Mouse (Mus musculus) adrenal gland (tissue): ENCODE measurements around the gene Sdc4.

Source experiments
- intact Hi-C: fragments of 180-260 bp; cut with DNase I; formaldehyde crosslinking; loops from one replicate; pipeline ENCODE4 v1.15.1; 2025

Sdc4 gene

DNA sequence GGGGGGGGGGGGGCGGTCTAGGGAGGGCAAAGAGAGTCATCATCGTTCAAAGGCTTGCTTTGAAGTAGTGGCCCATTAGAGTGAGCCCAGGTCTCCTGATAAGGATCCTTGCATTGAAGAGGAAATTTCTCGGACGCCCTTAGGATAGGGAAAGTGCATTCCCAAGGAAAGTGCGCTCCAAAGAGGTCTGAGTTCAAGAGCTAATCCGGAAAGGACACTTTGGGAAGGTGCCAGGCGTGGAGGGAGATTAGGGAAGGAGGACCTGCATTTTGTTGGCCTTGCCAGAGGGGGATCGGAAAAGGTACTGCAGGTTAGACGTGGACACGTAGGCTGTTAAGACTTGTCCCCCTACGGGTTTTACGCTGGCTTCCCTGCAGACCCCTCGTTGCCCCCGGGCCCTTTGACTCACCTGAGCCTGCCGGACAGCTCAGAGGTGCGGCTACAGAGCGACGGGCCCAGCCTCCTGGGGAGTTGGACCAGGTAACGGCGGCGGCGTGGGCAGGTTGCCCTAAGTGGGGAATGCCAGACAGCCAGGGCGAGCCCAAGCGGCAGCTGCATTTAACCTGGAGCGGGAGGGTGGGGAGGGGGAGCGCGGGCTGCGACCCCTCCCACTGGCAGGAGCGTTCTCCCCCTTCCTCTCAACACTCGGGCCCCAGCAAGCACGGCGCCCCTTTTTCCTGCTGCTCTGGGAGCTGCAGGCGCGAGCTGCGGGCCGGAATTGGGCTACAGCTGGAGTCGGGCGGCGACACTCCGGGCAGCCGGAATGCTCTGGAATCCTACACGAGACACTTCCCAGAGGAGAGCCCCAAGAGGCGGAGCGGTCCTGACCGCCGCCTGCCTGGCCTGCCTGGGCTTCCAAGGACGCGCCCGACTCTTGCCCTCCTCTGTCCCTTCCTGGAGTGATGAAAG is 39.4 kb downstream of the Sdc4 start:
- intact Hi-C loops: no loop called here

DNA sequence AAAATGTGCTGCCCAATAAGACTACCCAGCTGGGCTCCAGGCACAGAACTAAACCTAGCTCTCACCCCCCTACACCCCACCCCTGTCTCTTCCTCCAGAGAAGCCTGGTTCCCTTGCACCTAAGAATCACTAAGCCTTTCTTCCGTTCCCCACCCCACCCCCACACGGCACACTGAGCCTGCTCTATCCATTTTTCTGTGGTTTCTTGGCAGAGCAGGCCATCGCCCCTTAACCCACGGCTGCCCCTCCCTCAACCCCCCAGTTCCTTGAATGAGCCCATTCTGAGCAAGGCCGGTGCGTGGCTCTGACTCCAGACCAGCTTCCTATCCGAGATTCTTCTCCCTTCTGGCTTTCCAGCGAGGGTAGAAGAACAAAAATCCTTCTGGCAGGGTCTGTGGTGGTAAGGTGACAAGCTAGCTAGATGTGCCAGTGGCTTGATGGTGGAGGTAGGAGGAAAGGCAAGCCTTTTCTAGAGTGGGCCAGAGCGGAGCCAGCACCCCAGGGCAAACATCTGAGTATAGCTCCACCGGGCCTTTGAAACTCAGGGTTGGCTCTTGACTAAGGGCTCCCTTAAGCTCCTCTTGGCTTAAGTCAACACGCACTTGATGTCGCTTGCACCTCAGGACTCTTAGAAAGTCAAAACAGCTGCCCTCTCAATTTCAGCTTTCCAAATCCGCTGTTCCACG is 40.1 kb downstream of the Sdc4 start:
- intact Hi-C loops: no loop called here

GRCm38 (mm10) chr2:164402906-164403305 is 40.8 kb downstream of the Sdc4 start, which contains the start of gene Rbpjl:
Gene Rbpjl, plus strand, starts transcription at chr2:164403141.
- intact Hi-C loops: no loop called here

DNA sequence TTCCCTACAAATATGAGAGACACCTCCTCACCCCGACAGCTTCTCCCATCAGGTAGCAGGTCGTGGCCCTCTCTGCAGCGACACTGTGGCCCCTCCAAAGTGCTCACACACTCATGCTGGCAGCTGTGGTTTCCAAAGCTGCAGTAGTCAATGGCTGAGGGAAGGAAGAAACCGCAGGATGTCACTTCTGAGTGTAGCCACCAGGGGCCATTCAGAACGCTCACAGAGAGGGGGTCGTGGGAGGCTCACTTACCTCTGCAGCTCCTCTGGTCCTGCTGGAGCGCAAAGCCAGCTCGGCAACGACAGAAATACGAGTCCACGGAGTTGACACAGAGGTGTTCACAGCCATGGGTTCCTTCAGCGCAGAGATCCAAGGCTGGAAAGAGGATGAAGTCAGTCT is 46.8 kb downstream of the Sdc4 start:
- intact Hi-C loops: no loop called here

DNA sequence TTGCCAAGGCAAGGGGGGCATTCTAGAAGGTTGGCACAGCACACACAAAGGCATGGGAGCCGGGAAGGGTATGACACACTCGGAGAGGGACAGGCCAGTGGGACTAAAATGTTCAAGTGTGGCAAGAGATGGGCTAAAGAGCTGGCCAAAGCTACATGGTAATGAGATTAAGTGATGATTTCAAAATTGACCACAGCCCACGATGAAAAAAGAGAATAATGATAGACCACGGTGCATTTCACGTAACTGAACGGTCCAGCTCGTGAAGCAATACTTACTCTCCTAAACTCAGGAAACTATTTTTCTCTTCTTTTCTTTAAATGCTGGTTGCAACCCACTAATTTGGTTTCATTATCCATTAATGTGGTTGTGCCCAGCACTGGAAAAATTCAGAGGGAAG is 47.6 kb downstream of the Sdc4 start:
- intact Hi-C loops: no loop called here

DNA sequence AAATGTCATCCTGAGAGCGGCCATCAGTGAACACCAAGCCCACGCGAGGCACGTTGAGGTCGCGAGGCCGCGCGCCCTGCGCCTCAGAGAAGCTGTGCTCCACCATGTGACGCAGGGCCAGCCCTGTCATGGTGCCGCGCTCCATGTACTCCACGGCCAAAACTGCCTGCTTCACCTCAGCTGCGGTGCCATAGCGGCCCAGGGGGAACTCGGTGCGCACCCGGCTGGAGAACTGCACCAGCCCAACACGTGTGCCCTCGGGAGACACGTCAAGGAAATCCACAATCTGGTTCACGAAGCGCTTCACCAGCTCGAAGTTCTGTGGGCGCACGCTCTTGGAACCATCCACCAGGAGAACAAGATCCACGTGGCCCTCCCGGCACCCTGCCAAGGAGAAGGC is 50.6 kb downstream of the Sdc4 start:
- intact Hi-C loops: no loop called here

DNA sequence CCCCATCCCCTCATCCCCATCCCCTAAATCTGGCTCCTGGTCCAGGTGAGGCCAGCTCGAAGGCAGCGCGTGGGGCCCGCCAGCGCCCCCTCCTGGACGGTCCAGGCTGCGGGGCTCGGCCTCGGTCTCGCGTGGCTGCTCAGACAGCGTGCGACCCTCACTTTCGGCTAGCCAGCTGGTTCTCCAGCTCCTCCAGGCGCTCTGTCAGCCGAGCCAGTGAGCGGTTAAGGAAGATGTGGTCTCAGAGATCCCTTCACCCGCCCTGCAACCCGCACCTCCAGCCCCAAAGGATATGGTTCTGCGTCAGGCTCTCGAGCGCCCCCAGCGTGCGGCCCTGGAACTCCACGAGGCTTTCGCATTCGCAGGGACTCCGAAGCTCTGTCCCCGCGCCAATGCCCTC is 54.2 kb downstream of the Sdc4 start:
- intact Hi-C loops: loop anchor here (5.0 to 10.0 kb wide), 3 partner anchors 37 to 287 kb away; no protein-coding TSS in a partner anchor

DNA sequence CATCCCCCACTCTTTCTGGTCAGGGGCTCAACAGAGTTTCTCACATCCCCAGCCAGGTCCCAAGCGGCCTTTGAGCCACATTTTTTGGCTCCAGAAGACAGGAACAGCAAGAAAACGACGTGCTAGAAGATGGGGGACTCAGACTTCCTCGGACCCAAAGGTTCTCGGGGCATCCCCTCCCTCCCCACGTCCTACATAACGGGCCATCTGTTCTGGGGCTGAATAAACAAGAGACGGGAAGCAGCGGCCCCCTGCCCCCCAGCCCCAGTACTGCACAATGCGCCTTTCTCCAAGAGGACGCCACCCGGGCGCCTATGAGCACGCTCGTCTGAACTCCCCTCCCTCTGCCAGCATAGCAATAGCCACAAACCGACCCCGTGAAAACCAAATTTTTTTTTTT is 54.7 kb downstream of the Sdc4 start, which contains the start of gene Slpi:
Slpi (minus strand) TSS at position 76 of the 400 bp plus-strand sequence.
- intact Hi-C loops: loop anchor here (5.0 to 10.0 kb wide), 3 partner anchors 37 to 287 kb away; no protein-coding TSS in a partner anchor

- intact Hi-C loops: loop anchor here (5.0 to 10.0 kb wide), 3 partner anchors 35 to 285 kb away; no protein-coding TSS in a partner anchor
These were observed 56.7 kb downstream of the Sdc4 start for GRCm38 (mm10) chr2:164386953-164387352.

DNA sequence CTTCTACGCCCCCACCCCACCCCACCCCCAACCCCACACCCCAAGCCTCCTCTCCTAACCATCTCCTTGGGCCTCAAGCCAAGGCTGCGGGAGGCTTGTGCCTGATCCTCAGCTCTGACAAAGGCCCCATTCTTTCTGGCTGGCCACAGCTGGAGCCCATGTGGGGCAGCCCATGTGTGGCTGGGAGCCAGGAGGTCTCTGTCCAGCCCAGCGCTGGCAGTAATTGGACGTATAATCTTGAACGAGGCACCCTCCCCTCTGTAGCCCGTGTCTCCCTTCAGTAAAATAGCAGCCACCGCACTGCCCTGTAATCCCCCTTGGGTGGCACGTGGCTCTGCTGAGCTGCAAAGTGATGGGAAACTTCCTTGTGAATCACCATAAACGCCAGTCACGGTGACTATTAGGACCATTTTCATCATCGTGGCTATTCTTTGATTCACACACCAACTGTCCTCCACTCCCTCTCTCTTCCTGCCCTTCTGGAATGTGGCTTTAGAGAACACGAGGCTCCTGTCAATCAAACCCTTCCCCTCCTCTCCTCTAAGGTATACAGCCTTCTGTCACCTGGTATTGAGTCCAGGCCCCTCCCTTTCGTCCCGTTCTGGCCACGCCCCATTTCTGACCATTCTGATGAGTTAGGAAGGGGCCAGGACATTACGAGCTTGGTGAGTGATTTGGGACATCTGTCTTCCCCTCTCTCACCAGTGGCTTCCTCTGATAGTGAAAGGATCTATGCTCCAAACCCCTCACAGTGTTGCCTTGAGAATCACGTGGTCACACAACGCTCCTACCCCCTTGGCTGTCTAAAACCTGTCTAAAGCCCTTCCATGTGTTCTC is 57.5 kb downstream of the Sdc4 start:
- intact Hi-C loops: loop anchor here (5.0 to 10.0 kb wide), 3 partner anchors 34 to 284 kb away; no protein-coding TSS in a partner anchor

GRCm38 (mm10) chr2:164383656-164384399 is 59.9 kb downstream of the Sdc4 start:
- intact Hi-C loops: loop anchor here (10.0 kb wide), 1 partner anchor 249 kb away; no protein-coding TSS in a partner anchor

GRCm38 (mm10) chr2:164382971-164383370 is 60.7 kb downstream of the Sdc4 start:
- intact Hi-C loops: loop anchor here (10.0 kb wide), 1 partner anchor 248 kb away; no protein-coding TSS in a partner anchor

- intact Hi-C loops: loop anchor here (10.0 kb wide), 1 partner anchor 247 kb away; no protein-coding TSS in a partner anchor
These were observed 62.0 kb downstream of the Sdc4 start for GRCm38 (mm10) chr2:164381726-164382125.

GRCm38 (mm10) chr2:164377478-164378426 is 65.9 kb downstream of the Sdc4 start:
- intact Hi-C loops: no loop called here
